Mouse (Mus musculus): ENCODE results near the gene Capn15. TPM values are rescaled to one million over a fixed set of nuclear protein-coding genes. Genes with fewer than 3 reads are reported as not detected.

The Capn15 gene
- total RNA-seq (2021): 1 to 10 TPM; 4.4 to 6.5 TPM
- long read RNA-seq, experiment 1, full-length matches to known transcripts: 1 of 6 reads
- long read RNA-seq, experiment 1, partial matches to known transcripts: 2 of 6 reads
- long read RNA-seq, experiment 1, other reads (novel, unspliced or antisense): 3 of 6 reads
- long read RNA-seq, experiment 2, partial matches to known transcripts: 1 of 4 reads
- long read RNA-seq, experiment 2, other reads (novel, unspliced or antisense): 3 of 4 reads

DNA sequence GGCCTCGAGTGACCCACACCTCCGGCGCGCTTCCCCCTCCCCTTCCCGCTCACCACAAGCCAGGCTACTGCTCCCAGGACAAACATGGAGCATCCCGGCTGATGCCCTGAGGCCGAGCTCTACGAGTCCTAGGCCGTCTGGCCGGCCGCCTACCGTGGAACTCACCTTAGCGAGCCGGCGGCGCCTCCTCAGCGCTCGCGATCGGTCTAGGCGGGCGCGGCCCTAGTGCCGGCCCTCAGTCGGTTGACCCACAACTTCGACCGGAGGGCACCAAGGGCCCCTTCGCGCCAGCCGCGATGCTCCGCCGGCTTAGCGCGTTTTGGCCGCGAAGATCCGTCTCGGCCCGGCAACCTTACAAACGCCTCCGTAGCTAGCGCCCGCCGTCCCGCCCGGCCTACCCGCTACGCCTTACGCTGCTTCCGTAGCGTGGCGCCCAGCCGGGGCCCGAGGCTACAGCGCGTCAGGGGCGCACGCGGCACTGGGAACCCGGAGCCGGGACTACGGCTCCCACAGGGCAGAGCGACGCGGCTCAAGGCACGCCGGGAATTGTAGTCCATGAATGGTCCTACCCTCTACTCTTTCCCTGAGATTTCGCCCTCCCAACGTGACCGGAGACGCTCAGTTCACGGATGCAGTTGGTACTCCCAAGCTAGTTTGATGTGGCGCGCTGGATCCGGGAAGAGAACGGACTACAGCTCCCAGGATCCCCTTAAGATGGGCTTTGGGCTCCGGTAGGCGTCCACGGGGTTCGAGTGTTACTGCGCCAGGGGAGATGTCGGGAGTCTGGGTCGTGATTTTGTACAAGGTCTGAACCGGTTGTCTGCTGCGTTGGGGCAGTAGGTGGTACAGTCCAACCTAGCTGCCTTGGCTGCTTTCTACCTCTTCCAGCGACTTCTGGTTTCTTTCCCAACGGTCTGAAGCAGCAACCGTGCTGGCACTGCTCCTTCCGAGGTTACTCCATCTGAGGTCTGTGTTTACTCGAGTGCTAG, at the start of gene Capn15:
Capn15 (minus strand) TSS at position 491 of the 989 bp plus-strand sequence.
- peak; percentile 92 for DNase-seq (ENCODE audit: low spot score)

DNA sequence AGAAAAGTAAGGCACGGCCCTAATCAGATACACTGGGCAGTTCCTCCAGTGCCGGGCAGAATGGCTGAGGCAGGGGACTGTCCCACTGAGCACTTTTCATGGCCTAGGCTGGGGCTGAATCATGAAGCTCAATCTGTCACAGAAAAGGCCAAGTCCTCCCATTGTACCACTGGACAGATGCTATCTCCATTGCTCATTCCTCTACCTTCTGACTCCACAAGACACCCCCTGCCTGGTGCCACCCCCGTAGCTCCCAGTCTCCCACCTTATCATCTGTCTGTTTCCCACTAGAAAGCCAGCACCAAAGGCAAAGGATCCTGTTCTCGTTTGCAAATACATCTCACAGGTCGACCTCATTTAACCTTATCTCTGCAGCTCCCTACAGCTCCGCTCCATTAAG, 46.4 kb upstream of the Capn15 start:
- no peak for DNase-seq (ENCODE audit: low spot score)

DNA sequence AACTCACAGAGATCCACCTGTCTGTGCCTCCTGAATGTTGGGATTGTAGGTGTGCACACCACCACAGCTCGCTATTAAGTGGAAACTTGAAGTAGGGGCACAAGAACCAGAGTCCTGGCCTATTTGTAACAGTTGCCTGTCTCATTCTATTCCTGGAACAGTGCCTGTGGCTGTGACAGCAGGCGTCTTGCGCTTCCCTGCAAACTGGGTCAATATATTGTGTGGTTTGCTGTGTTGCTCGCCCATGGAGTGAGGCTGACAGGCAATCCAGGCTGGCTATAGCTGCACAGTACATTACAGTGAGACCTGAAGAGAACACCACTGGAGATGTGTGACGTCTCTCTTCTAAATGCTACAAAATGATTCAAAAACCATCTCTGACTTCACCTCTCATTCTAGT, 46.0 kb upstream of the Capn15 start:
- peak; percentile 50 for DNase-seq (ENCODE audit: low spot score)

DNA sequence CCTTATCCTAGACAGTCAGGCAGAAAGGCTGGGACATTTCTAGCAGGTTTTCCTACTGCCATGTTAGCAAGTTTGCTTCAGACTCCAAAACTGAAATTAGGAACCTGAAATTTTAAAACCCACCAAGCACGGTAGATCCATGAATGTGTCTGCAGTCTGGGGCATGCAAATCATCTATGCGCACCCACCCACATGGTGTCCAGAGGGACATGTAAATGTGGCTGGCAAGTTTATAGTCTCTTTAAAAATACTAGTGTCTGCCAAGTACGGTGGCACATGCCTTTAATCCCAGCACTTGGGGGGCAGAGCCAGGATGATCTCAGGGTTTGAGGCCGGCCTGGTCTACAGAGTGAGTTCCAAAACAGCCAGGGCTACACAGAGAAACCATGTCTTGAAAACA, 42.7 kb upstream of the Capn15 start:
- DNase-seq (ENCODE audit: low spot score): no peak

DNA sequence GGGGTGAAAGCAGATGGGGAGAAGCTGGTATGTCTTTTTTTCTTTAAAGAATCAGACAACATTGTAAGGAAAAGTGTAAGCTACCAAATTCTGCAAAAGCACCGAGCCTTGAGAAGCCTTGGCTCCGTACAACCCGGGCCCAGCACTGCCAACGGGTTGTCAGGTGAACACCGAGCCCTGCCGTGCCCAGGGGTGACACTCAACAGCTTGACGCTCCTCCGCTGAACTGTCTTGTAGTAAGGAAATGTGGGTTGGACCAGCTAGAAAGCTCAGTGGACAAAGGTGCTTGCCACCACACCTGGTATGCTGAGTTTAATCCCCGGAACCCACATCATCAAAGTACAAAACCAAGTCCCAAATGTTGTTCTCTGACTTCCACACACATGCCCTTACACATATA, 39.1 kb upstream of the Capn15 start:
- DNase-seq (ENCODE audit: low spot score): no peak

DNA sequence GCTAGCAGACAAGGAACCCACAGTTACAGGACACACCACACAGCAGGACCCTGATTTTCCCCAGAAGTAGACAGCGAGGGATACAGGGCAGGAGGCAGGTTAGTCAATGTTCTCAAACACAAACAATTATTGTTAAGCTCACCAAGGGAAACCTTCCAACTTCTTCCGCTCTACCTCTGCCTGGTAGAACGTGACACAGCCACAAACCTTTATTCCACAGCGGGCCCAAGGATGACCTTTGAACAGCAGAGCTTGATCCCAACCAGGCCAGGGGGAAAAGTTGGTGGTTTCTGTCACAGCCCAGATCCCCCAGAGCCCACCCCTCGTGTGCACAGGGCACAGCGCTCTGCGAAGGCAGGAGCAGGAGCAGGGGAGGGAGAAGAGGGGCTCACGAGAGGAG, 38.4 kb upstream of the Capn15 start:
- DNase-seq (ENCODE audit: low spot score): no peak

DNA sequence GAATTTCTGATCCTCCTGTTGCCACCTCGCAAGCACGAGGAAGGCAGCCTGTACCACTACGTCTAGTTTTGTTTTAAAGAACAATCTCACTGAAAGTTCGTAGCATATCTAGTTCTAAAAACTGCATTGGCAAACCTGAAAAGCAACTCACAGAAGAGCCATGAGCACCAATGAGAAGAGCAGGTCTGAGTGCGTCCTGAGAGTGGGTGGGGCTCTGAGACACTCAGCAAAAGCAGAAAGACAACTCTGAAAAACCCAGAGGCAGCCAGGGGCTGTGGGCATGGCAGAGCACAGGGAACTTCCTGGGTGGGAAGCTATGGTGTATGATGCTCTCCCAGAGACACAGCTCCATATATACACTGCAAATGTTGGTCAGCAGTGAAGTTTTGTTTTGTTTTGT, 37.6 kb upstream of the Capn15 start:
- DNase-seq (ENCODE audit: low spot score): no peak

DNA sequence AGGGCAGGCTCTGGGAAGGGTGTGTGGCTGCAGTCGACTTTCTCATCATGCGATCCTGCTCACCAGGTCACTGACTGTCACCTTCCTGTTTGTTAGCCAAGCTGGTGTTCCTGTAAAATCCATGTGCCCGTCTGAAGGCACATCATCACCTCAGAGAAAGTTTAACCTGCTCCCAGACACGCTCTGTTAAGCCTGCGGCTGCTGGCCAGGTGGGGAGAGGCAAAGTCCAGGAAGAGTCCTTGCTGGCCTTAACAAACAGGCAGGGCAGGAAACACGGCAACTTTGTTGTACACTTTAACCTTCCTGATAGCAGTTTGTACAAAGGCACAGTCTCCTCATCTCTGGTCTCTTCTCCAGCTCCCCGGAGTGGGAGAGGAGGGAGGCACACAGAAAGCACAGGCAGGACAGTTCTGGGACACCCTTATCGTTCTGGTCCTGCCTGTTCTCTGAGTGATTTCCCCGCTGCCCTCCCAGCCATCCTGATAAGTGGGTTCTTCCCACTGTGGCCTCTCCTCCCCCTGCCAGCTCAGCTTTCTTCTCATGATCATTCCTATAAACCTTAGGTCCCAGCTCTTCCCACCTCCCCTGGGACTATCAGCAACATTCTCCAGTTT, 36.2 kb upstream of the Capn15 start:
- no peak for DNase-seq (ENCODE audit: low spot score)

DNA sequence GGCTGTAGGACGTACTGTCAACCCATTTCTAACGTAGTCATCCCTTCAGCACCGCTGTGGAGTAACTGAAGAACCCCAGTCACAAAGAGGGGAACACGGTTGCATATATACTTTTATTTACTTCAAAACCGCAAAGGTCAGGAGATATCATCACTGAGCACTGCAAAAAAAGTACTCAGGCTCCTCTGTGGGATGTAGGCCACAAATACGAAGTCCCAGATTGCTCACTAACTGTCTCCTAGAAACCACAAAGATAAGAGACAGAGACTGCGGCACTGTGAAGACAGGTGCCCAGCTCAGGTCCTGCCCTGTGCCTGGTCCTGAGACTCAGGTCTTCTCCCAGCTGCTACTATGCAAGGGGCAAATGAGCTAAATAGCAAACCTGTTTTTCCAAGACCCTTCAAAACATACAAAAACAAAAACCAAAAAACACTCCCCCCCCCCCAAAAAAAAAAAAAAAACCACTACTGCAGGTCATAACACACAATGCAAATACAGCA, 35.3 kb upstream of the Capn15 start:
- DNase-seq (ENCODE audit: low spot score): no peak

DNA sequence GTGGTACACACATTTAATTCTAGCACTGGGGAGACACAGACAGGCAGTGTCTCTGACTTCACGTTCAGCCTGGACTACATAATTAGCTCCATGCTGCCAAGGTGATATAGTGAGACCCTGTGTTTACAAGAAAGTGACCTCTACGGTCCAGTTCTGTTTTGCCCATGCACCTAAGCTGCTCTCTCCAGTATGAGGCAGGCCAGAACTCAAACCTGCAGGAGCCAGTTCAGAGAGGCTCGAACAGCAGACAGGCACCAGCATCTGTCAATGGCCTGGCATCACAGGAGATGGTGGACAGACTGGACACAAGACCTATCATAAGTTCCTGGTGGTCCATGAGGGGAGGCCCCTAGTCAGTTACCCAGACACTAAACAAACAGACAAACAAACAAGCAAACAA, 32.8 kb upstream of the Capn15 start:
- no peak for DNase-seq (ENCODE audit: low spot score)

DNA sequence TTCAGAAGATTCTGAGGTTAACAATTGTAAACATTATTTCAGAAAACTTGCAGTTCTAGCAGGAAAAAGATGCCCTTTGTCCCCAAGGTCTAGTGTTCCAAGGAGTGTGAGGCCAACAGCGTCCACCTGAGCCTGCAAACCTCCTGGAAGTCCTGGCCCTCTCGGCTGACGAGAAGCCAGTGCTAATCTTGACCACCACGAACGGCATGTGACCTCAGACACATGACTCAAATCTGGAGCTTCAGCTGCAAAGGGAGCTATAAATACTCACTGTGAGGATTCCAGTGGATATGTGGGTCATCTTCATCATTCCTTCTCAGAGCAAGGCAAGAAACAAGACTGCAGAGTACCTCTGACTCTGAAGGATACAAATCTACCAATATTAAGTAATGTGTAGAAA, 32.4 kb upstream of the Capn15 start:
- DNase-seq (ENCODE audit: low spot score): peak; percentile 78

DNA sequence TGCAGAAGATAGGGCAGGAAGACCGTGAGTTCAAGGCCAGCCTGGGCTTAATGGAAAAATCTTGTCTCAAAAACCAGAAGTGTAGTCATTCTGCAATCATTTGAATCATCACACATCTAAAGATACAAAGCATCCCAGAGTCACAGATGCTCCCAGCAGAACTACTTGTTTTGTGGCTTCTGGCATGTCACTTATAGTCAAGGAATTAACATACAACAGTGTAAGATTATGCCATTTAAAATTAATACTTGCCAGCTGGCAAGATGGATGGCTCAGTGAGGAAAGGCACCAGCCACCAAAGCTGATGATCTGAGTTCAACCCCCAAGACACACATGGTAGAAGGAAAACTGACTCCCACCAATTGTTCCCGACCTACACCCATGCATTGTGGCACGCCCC, 31.4 kb upstream of the Capn15 start:
- DNase-seq (ENCODE audit: low spot score): no peak

DNA sequence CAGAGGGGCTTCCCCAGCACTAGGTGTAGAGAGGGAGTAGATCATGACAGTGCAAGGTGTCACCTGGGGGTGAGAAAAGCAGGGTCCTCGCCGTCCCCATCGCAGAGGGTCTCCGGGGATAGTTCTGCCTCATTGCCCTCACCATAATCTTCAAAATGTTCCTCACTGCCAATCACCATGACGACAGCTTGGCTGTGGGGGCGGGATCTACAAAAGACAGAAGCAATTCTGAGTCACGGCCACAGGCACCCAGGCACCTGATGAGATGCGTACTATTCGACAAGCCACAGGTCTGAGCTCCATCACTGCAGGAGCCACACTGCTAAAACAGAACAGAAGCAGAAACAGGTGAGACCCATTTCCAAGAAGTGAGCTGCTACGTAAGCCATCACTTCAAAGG, 28.1 kb upstream of the Capn15 start:
- DNase-seq (ENCODE audit: low spot score): no peak

DNA sequence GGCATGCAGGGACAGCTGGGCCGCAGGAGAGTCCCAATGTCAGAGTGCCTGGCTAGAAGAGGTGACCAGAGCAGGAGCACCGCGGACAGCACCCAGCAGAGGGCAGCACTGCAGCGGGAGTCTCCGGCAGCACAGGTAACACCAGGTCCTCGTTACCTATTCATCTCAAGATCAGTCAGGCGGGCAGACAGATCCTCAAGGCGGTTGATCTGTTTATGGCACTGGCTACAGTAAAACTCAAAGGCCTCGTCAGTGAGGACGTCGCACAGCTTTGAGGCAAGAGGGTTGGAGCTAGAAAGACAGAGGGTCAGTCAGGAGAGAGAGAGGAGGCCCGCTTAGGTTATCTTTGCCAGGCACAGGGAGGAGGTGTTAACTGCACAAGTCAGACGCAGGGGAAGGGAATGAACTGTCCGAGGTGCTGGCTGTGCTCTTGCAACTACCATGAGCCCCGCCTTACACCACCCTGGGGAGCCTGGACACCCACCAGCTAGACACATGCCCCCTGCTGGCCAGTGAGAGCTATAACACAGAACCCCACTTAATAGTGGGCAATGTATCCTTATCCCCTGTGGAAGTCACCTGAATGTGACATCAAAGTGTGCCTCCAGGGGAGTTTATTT, 26.4 kb upstream of the Capn15 start:
- DNase-seq (ENCODE audit: low spot score): peak; percentile 79

DNA sequence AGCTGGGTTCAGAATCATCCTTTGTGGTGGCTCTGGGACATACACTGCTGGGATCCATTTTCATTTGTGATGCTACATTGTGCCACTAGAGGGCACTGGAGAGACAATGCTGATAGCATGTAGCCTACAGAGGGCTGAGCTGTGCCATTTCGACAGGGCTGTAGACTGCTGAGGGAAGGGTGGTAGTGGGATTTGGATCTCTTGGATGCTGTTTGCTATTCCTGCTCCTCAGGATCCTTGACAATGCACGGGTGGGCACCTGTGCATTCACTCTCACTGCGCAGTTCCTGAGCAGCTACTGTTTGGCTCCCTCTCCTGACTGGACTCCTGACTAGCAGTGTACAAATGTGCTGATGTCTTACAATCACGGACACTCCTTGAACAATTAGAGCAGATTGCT, 23.9 kb upstream of the Capn15 start:
- peak; percentile 80 for DNase-seq (ENCODE audit: low spot score)

DNA sequence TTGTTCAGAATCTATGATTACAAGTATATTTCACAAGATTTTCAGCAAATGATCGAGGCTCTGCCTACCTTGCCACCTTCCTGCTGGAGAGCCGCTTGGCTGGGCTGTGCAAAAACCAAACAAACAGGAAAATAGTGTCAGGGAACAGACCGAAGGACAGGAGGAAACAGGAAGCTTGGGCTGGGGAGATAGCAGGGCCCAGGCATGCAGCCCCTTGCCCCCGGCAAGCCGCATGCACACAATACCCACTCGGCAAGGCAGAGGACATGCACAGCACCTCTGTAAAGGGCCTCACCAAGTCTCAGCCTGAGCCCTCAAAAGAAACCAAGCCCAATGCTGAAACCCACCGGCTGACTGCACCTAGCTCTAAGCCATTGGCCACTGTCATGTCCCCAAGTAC, 23.2 kb upstream of the Capn15 start:
- DNase-seq (ENCODE audit: low spot score): no peak

DNA sequence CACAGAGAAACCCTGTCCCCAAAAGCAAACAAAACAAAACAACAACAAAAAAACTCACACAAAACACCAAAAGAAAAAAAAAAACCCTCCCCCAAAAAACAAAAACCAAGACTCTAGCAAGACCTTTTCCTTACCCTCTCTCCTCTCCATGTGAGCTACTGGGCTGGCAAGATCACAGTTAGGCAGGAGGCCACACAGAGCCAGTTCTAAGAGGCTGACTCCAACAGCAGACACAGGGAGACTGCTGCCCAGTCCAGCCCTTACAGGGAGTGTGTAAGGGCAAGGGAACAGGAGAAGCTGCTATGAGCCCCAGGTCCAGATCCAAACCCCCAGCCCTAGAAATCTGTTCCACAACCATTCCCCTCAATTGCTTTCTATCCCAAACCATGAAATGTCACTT, 22.7 kb upstream of the Capn15 start:
- peak; percentile 37 for DNase-seq (ENCODE audit: low spot score)

DNA sequence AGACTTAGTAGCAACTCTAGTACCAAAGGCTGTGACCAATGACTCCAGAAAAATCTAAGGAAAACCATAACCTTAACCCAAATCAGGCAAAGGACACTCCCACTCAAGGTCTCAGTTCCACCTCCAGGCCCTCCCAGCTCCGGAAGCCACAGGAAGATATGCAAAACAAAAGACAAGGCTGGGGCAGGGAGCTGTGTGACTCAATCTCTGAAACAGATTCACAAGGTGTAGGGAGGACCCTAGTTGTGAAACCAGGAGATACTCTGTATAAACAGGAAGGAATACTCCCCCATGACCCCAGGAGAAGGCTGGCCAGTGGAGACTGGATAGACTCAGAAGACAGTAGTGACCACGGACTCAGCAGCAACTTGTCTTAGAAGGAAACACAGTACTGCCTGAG, 22.1 kb upstream of the Capn15 start:
- no peak for DNase-seq (ENCODE audit: low spot score)

DNA sequence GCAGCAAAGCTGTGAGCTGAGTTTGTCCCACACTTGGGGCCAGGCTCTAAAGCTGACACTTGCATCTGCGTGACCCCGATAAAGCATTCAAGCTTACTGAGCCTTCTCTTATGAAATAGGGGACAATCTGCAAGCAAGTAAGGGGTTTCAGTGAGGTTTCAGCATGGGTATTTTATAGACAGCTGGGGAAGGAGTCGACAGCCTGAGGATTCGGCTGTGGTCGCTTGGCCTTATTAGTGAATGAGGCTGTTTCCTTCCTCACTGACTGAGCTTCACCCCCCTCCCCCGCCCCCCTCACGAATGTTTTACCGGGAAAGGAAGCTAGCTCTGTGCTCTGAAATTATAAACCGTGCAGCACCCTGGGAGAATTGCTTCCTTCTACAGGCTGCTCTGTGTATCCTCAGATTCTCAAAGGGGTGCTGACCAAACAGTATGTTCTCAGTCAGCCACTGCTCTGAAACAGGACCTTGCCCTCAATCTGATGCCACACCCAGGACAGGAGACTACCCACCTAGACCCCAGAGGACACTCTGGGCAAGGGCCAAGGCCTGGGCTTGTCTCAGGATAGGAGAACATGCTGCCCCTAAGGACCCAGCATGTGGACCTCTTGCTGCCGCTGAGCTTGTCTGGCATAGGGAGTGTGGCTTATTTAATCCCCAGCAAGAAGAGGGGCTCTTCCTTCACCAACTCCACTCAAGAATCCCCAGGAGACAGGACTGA, 20.3 kb upstream of the Capn15 start:
- no peak for DNase-seq (ENCODE audit: low spot score)

DNA sequence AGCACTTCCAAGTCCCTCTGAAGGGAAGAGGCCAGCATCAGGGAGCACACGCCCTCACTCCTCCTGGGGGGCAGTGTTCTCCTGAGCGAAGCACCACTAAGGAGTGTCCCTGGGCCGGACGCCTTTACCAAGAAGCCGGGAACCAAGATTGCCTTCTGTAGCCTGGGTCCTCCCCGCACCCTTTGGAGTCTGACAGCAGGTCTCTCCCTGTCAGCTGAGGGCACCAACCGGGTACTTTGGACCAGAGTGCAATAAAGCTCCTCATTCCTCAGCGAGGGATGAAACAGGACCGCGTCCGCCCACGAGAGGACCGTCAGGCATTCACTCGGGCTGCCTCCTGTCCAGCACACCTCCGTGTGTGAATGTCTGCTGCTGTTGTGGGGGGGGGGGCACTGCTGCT, 19.1 kb upstream of the Capn15 start:
- no peak for DNase-seq (ENCODE audit: low spot score)

DNA sequence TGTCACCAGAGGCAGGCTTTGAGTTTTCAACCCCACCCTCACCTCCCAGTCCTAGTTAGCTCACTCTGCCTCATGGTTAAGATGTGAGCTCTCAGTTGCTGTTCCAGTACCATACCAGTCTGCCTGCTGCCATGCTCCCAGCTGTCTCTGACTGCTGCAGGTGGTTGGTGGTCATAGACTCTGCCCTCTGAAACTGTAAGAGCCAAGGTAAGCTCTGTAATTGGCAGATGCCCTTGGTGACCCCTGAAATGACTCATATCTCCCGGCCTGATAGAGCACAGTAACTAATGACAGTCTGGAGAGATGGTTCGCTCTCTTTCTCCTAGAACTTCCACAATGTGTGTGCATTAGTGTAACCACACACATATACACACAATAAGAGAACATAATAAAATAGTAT, 18.3 kb upstream of the Capn15 start:
- no peak for DNase-seq (ENCODE audit: low spot score)
